Mouse (Mus musculus) left cerebral cortex, postnatal 14 days (tissue): Measurements from ENCODE around the gene Gsg1l. TPM values are rescaled to one million over a fixed set of nuclear protein-coding genes. Genes with fewer than 3 reads are reported as not detected.

ENCODE experiments used
- DNase-seq, 2 experiments: peaks; one replicate each; pipeline ENCODE4 v3.0.0; 2021 to 2022; ENCODE audit warnings: low spot score in 2 of 2, mixed read lengths in 1 of 2
- intact Hi-C: fragments of 180-260 bp; cut with DNase I; formaldehyde crosslinking; loops from one replicate; pipeline ENCODE4 v1.15.1; 2025
- long read RNA-seq, 2 experiments: library from polyadenylated mRNA; stranded (forward); transcript quantifications; one replicate each; pipeline ENCODE4 v2.0.0; 2021
- total RNA-seq, 2 experiments: library from RNA; stranded (reverse); gene quantifications; 2 replicates each; pipeline ENCODE4 v1.2.3; 2021

Gene Gsg1l
- 10 to 100 TPM; 51.7 to 54.5 TPM for total RNA-seq
- long read RNA-seq, experiment 1, transcript Gsg1l-201 (7 exons, 3,923 nt) = major isoform, 17 of 34 reads
- long read RNA-seq, experiment 1, partial matches to known transcripts = 1 of 34 reads
- long read RNA-seq, experiment 1, other reads (novel, unspliced or antisense) = 16 of 34 reads
- long read RNA-seq, experiment 2, transcript Gsg1l-201 (7 exons, 3,923 nt) = major isoform, 15 of 30 reads
- long read RNA-seq, experiment 2, partial matches to known transcripts = 10 of 30 reads
- long read RNA-seq, experiment 2, other reads (novel, unspliced or antisense) = 5 of 30 reads

DNA sequence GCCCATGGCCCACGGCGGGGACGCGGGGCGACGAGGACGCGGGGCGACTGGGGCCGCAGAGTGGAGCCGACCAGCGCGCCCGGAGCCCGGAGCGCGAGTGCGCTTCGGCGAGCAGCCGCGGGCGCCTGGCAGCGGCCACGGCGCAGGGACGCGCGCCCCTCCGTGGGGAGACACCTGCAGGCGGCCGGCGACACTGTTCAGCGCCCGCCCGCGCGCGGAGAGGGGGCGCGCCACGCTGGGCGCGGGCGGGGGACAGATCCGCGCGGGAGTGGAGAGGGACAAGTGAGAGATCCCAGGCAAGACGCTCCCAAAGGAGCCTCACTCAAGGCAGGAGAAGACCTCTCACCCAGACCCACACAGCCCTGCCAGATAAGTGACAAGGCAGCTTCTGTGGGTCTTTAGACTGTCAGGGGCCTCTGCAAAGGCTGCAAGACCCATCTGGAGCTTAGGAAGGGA lies at the start of gene Gsg1l:
Gsg1l (minus strand) TSS at position 126 of the 456 bp plus-strand sequence.
- DNase-seq = peak in 1 of 2 experiments; percentile 44
- intact Hi-C loops = loop anchor here (2.0 to 10.0 kb wide), 5 partner anchors 55 to 335 kb away; no protein-coding TSS in a partner anchor

DNA sequence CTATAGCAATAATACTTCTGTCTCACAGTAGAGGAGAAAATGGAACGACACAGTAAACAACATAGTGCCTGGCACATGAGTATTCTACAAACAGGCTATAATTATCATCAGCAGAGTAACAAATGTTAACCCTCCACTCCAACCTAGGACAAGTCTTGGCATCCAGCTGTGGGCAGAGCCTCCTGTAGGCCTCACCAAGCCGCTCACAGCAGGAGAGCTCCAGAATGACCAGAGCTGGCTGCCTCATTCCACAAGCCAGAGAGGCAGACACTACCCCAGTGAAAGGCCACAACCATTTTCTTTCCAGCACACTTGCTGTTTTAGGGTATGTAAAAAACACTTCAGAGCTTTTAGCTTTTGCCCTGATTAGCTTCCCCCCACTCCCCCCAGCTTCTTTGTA lies 45.5 kb upstream of the Gsg1l start:
- intact Hi-C loops = no loop called here
- no peak for DNase-seq

DNA sequence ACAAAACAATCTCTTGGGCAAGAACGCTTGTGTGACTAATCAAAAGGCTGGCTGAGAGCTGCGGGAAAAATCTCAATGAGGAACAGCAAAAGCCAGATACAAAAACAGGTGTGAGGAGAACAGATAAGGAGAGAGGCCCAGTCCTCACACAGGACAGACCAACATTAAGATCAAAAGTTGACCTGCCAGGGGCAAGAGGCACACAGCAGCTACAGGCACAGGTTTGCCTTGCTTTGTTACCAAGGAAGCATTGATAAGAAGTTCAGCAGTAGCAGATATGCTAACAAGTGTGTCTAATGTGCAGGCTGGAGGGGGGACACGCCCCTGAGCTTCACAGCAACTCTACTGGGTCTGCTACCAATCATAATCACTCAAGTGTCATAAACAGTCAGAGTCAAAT lies 44.3 kb upstream of the Gsg1l start:
- DNase-seq = no peak
- intact Hi-C loops = no loop called here

DNA sequence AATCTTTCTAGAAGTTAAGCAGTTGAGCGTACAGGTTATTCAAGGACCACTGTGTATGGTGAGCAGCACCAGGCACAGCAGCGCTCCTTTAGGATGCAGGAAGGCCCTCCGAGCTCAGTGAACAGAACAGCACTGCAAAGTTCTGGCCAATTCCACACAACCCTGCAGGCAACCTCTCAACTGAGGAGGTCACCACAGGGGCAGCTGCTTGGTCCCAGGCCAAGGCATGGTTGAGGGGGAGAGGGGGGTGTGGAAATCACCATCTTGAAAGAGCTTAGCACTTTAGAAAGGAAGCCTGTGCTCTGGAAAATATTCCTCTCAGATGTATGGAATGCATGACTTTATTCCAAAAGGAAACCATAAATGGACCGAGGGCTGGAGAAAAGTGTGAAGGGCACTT lies 39.3 kb upstream of the Gsg1l start:
- no peak for DNase-seq
- intact Hi-C loops = no loop called here

DNA sequence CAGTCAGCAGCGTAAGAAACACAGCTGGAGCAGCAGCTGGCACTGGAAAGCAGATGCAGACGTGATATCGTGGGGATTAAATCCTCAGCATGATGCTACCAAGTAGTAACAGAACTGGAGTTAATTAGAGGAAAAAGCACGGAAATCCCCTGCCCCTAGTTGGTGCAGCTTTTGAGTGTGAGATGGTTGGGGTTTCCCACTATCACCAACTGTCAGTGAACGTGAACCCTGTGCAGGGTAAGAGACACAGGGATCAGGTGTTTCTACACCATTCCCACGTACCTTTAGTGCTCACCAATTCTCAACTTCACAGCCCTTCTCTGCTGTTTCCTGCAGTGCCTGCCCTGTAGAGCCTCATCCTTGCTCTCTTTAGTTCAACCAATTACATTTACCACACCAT lies 37.6 kb upstream of the Gsg1l start:
- DNase-seq = no peak
- intact Hi-C loops = no loop called here

DNA sequence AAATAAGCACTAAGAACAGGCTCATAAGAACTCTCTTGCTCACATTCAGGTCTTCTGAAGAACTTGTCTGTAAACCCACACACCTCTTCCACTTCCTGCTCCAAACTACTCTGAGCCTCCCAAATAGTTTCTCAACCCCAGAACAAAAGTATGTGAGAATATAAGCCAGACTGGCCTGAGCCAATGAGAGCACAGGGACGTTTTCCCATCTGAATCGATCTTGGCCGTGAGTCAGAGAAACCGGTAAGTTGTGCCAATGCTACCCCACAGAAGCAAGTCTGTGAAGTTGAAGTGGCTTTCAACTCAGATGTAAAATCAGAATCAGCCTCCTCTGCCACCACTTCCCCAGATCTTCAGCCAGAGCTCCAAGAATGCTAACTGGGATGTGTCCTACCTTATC lies 31.1 kb upstream of the Gsg1l start:
- DNase-seq = no peak
- intact Hi-C loops = no loop called here

DNA sequence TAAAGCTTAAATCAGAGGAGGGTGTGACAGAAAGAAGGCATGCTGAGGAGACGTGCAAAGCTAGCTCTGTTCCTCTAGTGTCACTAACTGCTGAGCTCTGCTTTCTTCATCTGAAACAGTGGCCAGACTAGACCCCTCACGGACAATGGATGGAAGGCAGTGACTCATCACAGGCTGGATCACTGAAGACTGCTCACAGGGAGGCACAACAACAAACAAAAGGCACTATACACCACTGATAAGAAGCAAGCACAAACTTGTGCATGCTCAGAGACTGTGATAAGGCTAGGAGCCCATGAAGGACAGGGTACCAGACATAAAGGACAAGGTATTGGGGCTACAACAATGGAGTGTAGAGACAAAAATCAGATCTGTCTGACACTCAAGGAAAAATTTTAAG lies 29.0 kb upstream of the Gsg1l start:
- intact Hi-C loops = no loop called here
- DNase-seq = no peak

DNA sequence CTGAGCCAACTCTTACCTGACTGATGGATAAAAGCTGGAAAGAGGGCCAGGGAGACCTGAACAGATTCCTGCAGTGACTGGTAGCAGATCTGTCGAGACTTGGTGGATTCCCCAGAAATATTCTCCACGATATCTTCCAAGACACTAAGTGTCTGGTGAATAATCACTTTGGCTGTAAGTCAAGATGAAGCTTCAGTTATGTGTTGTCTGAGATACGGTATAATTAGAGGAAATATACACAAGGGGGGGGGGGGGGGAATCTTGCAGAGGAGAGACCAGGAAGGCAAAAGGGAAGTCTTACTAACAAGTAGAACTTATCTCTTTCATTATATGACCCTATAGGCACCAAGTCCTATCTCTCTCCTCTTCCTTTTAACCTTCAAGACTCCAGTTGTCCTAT lies 27.7 kb upstream of the Gsg1l start:
- intact Hi-C loops = no loop called here
- no peak for DNase-seq

DNA sequence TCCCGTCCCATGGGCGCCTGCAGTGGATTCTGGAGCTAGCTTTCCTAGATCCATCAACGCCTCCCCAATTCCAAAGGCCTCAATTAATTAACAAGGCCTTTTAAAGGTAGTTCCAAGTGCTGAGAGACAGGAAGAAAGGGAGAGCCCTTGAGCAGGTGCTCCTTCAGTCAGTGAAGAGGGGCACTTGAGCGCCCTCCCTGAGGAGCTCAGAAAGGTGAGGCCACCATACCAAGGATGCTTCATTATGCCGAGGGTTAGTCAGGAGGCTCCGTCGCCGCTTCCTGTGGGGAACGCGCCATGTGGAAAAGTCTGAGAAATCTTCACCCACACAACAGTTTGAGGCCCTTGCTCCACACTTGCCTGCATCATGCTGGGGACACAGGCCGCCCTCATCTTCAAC lies 18.2 kb upstream of the Gsg1l start:
- no peak for DNase-seq

DNA sequence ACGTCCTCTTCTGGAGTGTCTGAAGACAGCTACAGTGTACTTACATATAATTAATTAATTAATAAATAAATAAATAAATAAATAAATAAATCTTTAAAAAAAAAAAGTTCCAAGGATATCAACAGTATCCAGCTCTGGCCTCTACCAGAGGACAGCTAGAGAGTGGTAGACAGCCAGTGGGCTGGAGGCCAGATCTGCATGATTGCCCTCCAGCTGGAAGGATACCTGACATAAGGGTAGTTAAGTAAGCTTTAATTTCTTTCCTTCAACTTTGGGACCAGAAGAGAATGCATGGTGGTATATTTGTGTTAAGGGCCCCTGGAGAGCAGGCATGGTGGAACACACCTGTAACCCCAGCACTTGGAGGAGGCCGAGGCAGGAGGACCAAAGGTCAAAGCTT lies 17.6 kb upstream of the Gsg1l start:
- no peak for DNase-seq
- intact Hi-C loops = no loop called here

More for the DNA sequence above, 18.2 kb upstream of the Gsg1l start:
- intact Hi-C loops = no loop called here

DNA sequence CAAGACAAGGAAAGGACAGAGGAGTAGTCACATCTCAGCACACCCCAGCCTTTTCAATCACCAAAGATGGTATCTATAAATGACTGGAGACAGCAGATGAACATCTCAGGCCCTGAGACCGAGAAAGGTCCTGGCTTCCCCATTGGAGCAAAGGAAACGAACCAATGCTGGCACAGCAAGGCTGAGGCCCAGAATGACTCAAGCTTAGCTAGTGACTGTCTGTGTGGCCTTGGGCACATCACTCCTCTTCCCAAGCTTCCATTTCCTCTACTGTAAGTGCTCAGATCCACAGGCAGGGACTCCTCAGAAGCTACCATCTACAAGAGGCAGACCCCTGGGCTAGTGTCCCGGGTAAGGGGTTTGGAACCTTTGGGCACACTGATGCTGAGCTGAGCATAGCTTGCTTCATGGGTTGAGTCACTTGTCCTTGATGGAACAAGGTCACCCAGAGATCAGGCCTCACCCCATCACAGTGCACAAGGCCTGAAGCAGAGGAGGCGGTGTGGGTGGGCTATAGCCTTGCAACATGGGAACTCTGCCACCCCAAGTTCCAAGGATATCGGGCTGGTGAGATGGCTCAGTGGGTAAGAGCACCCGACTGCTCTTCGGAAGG lies 17.1 kb upstream of the Gsg1l start:
- intact Hi-C loops = no loop called here
- DNase-seq = no peak

DNA sequence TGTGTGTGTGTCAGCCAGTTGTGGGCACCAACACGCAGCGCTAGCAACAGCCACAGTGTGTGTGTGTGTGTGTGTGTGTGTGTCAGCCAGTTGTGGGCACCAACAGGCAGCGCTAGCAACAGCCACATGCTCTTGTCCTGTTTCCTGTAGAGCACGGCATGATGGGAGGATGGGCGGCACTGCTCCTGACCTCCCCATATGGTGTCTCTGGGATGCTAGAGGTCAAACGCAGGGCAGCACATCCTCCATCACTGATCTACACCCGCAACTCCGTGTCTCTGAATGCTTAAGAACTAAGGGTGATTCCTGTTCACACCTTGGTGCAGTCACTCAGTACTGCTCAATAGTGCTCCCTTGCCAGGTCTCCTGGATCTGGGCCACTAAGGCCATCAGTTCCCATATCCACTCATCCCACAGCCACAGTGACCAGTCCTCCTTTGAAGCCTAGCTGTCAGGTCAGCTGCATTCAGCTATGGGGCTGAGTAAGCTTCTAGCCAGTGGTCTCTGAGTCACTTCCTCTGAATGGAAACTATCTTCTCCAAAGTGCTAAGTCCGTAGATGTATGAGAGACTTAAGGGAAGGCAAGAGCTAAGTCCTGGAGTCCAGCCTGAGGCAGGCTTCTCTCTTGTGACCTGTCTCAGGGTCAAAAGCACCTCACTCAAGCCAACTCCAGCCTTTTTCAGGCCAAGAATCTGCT lies 15.2 kb upstream of the Gsg1l start:
- no peak for DNase-seq
- intact Hi-C loops = no loop called here

DNA sequence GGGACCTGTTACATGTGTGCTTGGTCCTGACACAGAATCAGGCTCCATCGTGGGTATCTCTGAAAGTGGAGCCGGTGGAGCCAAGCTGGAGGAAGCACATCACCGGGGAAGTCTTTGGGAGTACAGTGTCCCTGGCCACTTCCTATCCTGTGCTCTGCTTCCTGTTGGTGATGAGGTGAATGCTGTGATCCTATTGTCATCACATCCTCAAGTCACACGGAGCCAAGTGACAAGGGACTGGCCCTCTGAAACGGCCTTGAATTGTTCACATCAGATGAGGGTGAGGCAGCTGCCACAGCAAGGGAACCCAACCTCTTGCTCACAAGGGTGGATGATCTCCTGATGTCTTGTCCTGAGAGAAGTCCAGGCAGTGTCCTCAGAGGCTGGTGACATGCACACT lies 14.4 kb upstream of the Gsg1l start:
- DNase-seq = no peak
- intact Hi-C loops = no loop called here

DNA sequence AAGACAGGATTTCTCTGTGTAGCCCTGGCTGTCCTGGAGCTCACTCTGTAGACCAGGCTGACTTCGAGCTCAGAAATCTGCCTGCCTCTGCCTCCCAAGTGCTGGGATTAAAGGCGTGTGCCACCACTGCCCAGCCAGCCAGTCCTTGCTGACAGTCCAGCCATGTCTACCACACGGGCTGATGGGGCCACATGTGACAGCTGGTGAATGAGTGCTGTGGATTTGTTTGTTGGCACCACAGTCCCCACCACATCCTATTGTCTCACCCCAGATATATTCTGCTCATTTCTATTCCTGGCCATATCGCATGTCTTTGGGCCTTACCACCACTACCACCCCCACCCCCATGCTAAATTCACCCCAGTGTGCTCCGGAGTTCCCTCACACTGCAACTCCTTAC lies 12.5 kb upstream of the Gsg1l start:
- DNase-seq = no peak
- intact Hi-C loops = loop anchor here (5.0 kb wide), 1 partner anchor 417 kb away; no protein-coding TSS in a partner anchor

DNA sequence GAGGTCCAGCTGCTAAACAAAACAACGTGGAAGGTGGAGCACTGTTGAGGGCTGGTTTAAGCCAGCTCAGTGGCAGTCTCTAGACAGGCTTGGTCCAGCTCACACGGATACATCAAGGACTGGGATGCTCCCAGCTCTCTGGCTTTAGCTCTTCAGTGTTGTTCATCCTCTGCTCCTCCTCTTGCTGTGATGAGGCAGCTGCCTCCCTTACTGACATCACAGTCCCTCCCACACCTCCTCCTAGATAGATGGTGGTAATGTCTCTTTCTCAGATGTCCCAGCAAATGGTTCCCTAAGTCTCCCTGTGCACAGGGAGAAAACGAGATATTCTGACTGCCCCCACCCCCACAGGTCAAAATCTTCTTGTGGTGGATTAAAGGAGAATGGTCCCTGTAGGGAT lies 11.0 kb upstream of the Gsg1l start:
- intact Hi-C loops = loop anchor here (5.0 kb wide), 1 partner anchor 416 kb away; no protein-coding TSS in a partner anchor
- DNase-seq = no peak

DNA sequence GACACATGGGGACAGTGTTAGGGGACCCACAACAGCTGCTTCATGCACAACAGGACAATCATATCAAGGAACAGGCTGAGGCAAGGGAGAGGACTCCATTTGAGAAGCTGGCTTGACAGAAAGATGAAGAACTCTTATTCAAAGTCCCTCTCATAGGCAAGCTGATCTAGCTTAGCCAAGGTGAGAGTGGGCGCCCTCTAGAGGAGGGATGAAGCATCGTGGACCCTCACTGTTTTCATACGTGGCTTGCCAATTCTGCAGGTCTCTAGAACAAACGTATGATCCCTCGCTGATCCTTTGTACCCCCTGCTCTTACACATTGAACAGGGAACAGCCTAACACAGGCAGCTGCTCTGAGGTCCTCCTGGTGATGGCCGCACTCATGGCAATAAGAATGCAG lies 7.6 kb upstream of the Gsg1l start:
- intact Hi-C loops = loop anchor here (5.0 to 10.0 kb wide), 2 partner anchors 205 to 412 kb away; no protein-coding TSS in a partner anchor
- DNase-seq = peak; percentile 73 to 77

DNA sequence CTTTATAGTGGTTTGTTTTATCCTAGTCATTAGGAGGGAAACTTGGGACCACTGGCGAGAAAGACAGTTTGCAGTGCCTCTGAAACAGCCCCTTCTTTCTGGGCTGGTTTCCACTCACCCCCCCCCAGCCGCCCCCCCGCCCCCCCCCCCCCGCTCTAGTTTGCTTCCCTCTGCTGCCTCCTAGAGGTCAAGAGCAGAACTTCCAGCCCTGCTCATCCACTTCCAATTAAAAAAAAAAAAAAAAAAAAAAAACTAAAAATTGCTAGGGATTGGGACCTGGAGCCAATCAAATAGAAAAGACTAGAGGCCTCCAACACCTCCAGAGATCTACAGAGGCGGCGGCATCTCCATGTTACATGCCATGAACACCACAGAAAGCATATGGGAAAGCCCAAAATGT lies 5.9 kb upstream of the Gsg1l start:
- DNase-seq = no peak
- intact Hi-C loops = loop anchor here (10.0 kb wide), 1 partner anchor 203 kb away; no protein-coding TSS in a partner anchor

DNA sequence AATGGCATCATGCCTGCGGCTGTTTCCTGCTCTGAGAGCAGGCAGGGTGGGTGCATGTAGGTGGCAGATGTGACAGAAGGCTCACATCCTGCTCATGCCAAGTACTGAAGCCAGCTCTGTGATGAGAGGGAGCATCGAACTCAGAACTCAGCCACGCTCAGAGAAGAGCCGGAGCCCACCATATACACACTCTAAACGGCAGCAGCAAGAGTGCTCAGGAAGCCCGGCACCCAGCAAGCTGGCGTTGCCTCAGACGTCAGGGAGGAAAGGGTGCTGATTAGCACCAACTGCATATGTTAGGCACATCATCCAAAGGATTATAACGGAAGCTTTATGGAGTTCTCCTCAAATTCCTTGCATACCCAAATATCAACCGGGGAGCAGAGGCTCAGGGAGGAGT lies 5.4 kb upstream of the Gsg1l start:
- no peak for DNase-seq
- intact Hi-C loops = loop anchor here (10.0 kb wide), 1 partner anchor 203 kb away; no protein-coding TSS in a partner anchor

DNA sequence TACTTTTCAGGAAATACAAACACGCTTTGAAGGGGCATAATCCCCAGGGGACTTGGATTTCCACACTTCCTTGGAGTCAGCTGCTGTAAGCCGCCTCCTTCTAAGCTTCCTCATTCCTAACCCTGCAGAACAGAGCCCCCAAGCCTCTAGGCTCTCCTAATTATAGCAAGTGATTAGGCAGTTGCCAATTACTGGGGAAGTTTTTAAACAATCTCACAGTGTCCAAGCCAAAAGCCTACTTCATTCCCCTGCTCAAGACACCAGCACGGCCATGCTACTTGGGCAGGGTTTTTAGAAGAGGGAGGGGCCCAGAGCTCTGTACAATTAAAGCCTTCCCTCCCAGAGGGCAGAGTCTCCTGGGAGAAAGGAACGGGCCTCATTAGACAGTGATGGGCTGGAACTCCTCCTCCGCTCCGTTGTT lies 4.1 kb upstream of the Gsg1l start:
- intact Hi-C loops = loop anchor here (10.0 kb wide), 1 partner anchor 202 kb away; no protein-coding TSS in a partner anchor
- DNase-seq = no peak

DNA sequence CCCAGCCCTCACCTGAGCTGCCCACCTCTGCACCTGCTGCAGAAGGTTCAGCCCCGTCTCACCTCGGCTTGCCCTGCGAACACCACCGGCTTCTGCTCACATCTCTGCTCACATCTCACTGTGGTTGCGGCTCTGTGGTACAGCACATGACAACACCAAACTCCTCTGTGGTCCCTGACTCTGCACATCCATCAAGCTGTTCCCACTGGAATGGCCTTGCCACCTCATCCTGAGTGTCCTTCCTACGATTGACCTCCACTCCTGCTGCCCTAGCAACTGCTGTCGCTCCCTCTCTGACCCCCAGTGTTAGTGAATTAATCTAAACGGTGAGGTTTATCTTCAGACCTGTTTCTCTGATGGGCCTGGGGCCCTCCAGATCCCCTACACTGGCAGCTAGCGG lies 2.9 kb upstream of the Gsg1l start:
- no peak for DNase-seq
- intact Hi-C loops = loop anchor here (10.0 kb wide), 1 partner anchor 200 kb away; no protein-coding TSS in a partner anchor
